Mouse (Mus musculus) erythroblast, adult 5-6 weeks (primary cell): ENCODE data around the gene Srrm3. TPM values are rescaled to one million over a fixed set of nuclear protein-coding genes. Genes with fewer than 3 reads are reported as not detected.

Experiments used
- ATAC-seq: replicated peaks from 2 replicates; pipeline ENCODE4 v1.8.0; 2016; ENCODE audit warnings: moderate number of reproducible peaks, mild to moderate bottlenecking, moderate TSS enrichment, inconsistent platforms; ENCODE audit not compliant: poor library complexity, low FRiP score, severe bottlenecking
- total RNA-seq, 2 experiments: library from RNA; stranded (forward) in 1 of 2; stranded (reverse) in 1 of 2; fragments of 150-400 nt in 1 of 2; fragments of 200-764, 138-1000 nt in 1 of 2; gene quantifications; 2 replicates each; pipeline versions ENCODE4 v1.2.3 to v1.2.4; 2015 to 2017; ENCODE audit warnings: low replicate concordance in 2 of 2

Srrm3 gene
- total RNA-seq, 2 experiments from 2014 or later = not detected

DNA sequence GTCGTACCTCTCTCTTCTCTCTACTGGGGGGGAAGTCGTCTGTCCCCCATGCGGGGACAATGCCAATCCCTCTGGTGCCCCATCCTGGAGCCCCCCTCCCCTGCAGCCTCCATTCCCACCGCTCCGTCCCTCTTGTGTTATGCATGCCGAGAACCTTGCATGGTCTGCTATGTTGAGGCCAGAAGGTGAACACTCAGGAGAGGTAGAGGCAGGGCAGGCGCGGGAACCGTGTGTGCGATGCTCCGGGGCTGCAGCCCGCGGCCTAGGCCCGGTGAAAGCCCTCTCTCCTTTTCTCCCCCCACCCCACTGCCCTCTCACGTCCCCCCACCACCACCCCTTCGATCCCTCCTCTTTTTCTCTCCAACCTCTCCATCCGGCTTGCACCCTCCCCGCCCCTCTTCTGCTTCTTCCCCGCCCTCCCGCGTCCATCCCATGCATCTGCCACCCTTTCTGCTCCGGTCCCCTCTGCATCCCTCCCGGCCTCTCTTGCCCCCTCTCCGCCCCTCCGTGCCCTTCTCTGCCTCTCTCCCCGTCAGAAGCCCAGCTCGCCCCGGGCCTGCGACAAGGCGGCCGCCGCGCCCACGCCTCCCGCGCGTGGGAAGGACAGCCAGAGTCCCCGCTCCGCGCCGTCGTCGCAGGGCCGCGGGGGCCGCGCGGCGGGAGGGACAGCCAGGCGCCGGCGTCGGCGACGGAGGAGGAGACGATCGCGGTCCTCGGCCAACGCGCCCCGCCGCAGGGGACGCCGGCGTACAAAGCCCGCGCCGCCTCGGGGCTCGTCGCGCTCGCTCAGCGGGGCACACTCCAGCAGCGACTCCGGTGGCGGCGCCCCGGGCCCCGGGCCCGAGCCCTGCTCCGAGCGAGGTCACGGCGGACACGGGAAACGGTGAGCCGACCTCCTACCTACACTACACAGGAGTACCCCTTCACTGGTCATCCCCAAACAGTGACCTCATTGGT, 61.2 kb downstream of the Srrm3 start:
- no peak for ATAC-seq

DNA sequence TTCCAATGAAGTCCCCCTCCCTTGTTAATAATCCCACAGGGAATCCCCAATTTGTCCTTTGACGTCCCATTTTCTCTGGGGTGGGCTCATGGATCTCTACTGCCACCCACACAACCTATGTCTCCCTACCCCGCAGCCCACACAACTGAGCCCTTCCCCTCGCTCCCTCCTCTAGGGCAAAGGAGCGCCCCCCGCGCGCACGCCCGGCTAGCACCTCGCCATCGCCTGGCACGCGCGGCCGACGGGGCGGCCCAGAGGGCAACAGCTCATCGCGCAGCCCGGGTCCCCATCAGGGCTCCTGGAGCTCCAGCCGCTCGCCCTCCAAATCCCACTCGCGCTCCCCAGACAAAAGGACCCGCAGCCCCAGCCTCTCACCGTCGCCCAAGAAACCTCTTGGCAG, 62.0 kb downstream of the Srrm3 start:
- ATAC-seq = no peak

DNA sequence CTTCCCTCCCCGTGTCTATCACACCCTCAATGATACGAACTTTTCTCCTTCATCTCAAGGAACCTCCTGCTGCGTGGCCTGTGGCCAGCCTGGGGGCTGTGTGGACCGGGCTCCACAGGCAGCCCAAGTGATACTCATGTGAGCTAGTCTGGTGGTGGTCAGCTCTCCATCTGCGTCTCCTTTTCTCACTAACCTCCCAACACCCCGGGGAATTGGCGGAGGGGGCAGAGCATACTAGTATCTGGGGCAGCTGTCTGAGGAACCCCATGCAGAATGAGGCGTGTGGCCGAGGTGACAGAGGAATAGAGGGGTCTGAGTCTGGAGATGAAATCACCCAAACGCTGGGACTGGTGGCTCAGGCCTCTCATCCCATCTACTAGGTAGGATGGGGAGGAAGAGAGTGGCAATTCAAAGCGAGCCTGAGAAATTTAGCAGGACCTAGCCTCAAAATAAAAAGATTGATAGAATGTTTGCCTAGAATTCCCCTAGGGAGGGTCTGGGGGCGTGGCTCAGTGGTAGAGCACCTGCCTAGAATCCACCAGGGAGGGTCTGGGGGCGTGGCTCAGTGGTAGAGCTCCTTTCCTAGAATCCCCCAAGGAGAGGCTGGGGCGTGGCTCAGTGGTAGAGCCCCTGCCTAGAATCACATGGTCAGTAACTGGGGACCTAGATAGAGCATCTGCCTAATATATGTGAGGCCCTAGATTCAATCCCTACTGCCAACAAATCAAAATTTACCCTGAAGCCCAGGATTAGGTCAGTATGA, 63.2 kb downstream of the Srrm3 start:
- no peak for ATAC-seq

DNA sequence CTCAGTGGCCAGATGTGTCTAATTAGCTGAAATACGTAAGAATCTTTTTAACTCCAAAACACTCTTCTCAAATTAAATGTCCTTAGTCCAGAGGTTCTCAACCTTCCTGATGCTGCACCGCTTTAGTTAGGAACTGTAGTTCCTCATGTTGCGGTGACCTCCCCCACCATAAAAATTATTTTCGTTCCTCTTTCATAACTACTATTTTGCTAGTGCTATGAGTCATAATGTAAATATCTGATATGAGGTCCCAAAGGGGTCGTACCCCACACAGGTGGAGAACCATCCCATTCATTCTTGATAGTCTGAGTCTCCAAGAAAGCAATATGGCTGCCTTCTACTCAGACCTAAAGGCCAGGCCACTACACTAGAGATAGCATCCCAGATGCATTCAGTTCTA, 63.8 kb downstream of the Srrm3 start:
- no peak for ATAC-seq

DNA sequence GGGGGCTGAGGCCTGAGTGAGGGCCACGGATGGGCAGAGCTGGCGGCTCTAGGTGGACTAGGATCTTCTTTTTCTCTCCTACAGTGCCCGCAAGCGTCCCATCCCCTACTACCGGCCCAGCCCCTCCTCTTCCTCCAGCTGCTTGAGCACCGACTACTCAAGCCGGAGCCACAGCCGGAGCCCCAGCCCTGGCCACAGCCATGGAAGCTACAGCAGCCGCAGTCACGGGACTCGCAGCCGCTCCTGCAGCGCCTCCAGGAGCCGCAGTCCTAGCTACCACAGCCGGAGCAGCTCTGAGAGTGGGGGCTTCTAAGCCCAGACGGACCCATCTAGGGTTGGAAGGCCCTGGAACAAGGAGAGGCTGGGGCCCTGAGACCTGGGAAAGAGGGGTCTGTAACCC, 66.3 kb downstream of the Srrm3 start:
- ATAC-seq = no peak

DNA sequence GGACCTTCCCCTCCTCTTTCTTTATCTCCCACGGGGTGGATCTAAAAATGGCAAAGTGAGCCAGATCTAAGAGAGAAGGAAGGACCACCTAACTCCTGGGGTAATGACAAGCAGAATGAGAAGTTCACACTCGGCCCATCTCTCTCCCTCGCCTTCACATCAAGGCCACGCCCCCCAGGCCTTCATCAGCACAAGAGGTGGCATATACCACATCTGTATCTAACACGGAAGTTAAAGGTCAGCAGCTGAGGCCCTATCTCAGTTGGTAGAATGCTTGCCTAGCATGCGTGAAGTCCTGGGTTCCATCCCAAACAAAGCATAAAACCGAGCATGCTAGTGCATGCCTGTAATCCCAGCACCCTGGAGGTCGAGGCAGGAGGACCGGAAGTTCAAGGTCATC, 67.1 kb downstream of the Srrm3 start:
- no peak for ATAC-seq

DNA sequence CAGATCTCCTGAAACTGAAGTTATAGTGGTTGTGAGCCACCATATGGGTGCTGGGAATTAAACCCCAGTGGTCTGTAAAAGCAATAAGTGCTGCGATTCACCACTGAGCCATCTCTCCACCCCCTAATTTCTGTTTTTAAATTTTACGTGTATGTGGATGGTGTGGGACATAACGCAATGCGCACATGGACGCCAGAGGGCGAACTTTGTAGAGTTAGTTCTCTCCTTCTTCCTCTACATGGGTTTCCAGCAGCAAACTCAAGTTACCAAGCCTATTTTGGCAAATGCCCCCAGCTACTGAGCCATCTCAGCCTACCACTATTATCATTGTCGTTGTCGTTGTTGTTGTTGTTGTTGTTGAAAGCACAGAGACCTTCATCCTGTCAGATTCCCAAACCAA, 70.5 kb downstream of the Srrm3 start:
- ATAC-seq = no peak

DNA sequence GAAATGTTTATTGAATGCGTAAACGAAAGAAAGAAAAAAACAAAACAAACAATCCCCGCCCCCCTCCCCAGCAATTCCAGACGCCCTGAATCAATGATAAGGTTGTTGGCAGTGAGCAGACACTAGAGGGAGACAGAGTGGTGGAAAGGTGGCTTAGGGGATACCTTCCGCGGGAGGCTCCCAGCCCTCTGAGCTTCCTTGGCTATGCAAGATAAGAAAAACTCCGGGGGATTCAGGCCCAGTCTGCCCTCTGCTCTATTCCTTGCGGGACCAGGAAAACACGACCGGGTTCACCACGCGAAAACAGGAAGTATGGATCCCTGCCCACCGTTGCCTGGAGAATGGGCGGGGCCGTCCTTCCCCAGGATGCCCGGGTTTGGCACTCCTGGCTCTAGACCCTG, 71.1 kb downstream of the Srrm3 start:
- ATAC-seq = no peak

DNA sequence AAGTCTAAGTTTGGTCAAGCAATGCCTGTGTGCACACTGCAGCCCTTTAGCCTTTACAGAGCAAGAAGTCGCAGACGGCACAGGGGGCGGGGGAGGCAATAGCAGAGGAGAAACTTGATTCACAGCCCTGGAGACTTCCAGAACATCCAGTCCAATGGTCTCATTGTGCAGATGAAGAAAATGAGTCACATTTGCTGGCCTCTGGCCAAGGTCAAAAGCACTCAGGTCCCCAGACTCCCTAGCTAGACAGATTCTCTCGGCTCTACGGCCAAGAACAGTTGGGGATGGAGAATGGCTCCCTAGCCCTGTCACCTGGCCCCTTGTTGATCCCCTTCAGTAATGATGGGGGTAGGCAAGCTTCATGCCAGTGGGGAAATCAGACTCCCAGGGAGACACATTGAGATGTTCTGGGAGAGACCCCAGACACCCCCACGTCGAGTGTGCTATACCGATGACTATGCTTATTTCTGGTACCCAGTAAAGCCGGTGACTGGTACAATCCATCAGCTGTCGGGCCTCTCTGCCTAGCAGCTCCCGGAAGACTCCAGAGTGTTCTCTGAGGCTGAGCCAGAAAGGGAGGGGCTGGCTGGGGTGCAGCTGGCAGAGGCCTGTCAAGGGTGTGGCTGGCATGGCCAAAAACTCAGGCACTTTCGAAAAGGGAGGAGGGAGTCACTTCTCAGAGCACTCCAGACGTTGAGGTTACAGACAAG, 72.9 kb downstream of the Srrm3 start:
- ATAC-seq = peak; percentile 74

DNA sequence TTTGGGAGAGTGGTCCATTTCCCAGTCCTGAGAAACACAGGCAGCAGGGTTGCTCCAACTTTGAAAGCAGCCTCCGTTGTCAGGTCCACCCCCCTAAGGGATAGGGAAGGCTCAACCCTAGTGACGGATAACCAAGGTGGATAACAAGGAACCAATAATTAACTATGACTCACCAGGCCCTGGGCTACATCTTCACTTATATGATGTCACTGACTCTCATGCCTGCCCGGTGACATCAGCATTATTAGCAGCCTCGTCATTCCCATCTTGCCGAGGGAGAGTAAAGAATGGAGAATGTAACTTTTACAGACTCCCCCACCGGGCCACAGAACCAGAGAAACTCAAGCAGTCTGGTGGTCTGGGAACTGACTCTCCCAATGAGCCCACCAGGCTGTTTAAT, 78.0 kb downstream of the Srrm3 start:
- ATAC-seq = no peak

DNA sequence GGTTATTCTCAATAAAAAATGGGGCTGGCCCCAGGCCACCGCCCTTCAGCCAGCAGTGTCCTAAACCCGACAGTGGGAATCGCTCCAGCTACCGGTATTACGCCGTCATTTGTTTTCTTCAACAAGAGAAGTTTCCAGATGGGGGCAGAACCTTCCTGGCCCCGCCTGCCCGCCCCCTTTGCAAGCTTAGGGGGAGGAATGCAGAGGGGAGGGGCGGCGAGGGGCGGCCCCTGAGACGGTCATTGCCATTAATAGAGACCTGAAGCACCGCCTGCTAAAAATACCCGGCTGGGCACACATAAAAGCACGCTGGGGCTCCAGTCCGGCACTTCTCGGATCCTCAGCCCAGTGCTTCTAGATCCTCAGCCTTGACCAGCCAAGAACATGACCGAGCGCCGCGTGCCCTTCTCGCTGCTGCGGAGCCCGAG, 81.0 kb downstream of the Srrm3 start, which contains the start of gene Hspb1:
TSS of gene Hspb1 (plus strand) at position 245 of the 428 bp plus-strand sequence.
- no peak for ATAC-seq

DNA sequence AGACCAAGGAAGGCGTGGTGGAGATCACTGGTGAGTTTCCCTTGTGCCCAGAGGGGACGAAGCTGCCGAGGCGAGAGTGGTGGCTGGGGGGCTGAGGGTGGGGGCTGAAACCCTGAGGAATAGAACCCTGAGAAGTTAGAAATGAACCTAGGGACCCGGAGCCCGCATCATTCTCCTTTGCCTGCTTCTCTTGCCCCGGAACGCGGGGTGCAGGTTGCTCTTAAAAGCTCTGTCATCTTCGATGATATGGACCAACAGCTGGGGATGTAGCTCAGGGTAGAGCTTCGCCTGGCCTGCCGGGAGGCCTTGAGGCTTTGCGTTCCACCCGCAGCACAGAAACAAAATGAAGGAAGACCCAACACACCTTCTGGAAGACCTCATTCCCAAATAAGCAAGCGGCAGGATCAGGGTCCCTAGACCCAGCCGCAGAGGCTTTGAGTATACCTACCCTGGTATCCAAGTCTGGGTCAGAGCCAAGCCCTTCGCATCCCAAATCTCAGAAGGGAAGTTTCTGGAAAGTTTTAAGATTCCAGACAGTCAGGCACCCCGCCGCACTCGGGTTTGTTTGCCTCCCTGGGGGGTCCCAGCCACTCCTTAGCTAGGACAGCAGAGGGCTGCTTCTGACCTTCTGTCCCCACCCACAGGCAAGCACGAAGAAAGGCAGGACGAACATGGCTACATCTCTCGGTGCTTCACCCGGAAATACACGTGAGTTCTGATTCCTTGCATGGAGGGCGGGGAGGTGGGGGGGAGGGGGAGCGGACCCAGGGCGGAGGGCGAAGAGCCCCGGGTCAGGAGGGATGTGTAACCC, 81.9 kb downstream of the Srrm3 start:
- ATAC-seq = no peak

DNA sequence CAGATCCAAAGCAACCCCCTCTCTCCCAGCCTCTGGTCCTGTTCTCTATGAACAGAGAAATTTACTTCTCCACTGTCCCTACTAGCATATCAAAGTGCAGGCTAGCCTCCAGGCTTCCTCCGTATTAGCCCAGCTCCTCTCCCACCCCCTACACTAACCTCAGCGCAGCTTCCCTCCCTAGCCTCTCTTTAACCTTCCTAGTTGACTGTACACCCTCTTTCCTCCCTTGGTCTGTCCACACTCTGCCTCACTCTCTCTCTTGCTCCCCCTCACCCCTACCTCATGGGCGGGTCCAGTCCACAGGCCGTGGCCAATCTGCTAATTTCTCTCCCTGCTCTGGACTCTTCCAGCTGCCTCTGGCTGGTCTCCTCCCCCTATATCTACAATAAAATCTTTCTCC, 83.6 kb downstream of the Srrm3 start:
- ATAC-seq = no peak

DNA sequence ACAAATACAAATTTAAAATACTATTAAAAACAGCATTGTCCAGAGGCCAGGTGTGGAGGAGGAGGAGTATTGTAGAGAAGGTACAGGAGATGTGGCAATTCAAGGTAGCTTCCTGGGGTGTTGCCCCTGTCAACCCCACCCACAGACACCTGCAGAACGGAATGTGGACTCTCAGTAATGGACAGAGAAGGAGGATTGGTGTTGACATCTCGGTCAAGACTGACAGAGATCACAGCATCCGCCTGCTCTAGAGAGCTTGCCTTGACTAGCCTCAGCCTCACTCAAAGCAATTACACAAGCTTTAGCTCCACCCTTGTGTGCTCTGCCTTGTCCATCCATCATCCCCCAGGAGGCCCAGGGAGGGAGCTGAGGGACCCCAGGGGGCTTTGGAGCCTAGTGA, 84.2 kb downstream of the Srrm3 start:
- no peak for ATAC-seq

DNA sequence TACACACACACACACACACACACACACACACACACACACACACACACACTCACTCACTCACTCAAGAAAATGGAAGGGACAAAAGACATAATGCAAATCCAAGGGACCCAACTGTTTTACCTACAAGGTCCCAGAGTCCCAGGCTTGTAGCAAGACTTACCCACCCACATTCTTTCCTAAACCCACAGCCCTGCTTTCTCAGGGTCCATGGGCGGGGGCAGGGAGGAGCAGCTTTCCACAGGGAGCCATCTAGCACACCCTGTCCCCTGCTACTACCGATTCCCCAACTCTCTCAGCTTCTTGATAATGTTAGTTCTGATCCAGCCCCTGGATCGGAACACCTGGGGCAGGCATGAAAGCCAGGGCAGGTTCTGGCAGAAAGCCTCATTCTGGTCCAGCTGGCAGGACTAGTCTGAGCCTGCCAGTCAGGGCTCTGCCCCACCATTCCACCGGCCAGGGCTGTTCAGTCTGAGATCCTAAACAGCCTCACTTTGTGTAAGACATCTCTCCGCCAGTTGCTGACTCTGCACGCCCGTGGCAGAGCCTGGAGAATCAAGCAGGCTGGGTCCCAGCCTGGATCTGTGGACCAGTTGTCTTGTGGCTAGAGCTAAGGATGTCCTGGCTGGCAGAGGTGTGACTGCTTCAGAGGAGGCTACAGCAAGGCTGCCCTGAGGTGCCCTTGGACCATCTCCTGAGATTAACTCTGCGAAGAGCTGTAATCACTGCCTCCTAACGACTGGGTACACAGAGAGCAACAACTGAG, 86.1 kb downstream of the Srrm3 start:
- no peak for ATAC-seq

DNA sequence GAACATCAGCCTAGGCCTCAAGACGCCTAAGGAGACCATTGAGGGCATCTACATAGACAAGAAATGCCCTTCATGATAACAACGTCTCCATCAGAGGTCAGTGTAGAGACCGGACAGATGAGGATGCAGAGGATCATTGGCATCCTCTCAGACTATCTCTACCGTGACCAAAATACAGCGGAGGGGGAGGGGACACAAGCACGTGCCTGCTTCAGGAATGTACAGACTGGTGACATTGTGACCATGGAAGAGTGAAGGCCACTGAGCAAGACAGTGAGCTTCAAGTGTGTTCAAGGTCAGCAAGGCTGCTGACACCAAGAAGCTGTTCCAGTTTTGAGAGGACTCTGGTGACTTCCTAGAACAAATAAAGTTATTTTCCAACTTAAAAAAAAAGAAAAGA, 88.3 kb downstream of the Srrm3 start:
- no peak for ATAC-seq

DNA sequence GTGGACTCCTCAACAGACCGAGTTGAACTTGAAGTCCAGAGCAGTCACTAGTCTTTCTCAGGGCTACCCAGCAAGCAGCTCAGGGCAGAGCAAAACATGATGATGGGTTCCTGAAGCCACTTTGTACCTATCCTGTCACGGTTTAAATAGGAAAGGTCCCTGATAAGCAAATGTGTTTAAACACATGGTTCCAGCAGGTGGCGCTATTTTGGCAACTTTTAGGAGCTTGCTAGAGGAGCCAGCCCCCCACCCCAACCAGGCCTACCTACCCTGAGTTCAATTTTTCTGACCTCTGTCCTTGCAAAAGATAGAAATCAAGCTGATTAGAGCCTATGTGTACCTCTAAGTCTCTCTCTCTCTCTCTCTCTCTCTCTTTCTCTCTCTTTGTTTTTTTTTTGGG, 91.3 kb downstream of the Srrm3 start:
- no peak for ATAC-seq

DNA sequence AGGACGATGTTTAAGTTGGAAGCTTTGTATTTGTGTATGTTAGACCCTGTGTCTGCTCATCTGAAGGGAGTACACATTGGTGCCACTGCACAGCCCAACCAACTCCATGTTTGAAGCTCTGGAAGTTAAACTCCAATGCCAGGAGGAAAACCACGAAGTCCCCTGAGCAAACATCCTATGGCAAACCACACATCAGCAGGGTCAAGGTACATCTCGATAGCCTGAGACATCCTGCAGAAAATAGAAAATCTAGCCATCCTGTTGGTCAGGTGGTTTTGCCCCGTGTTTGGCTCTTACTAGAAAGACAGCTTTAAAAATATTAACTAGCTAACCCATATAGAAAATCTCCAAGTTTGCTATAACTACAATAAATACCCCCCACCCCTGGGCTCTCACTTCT, 92.3 kb downstream of the Srrm3 start:
- ATAC-seq = no peak

DNA sequence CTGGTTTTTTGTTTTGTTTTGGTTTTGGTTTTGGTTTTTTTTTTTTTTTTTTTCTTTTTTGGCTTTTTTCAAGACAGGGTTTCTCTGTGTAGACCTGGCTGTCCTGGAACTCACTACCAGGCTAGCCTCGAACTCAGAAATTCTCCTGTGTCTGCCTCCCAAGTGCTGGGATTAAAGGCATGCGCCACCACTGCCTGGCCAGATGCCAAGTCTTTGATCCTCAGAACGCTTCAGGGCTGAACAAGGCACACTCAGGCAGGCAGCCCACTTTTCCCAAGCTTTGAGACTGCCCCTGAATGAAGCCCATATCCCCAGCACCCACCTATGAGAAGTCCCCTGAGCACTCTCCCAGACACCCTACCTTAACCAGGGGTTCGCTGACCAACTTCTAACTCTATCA, 93.1 kb downstream of the Srrm3 start:
- ATAC-seq = no peak
